Mouse (Mus musculus) stomach, postnatal 0 days (tissue): ENCODE results near the gene Cnga4.

Experiments
- CTCF ChIP-seq: IDR thresholded peaks from 2 replicates; pipeline ENCODE4 v1.5.1; 2016; ENCODE audit warnings: antibody characterized with exemption, low read depth, mild to moderate bottlenecking, moderate library complexity
- EP300 ChIP-seq: optimal IDR thresholded peaks from 2 replicates; pipeline ENCODE3; 2016; ENCODE audit warnings: antibody characterized with exemption

GRCm38 (mm10) chr7:105437979-105438772 is 33.8 kb downstream of the Cnga4 start:
- TF ChIP-seq CTCF (no peak), EP300 (no peak)
